Mouse (Mus musculus): ENCODE results near the gene Cd276. TPM values are rescaled to one million over a fixed set of nuclear protein-coding genes. Genes with fewer than 3 reads are reported as not detected.

Cd276 gene
- polyA plus RNA-seq, 1 experiment: 4.8 TPM

DNA sequence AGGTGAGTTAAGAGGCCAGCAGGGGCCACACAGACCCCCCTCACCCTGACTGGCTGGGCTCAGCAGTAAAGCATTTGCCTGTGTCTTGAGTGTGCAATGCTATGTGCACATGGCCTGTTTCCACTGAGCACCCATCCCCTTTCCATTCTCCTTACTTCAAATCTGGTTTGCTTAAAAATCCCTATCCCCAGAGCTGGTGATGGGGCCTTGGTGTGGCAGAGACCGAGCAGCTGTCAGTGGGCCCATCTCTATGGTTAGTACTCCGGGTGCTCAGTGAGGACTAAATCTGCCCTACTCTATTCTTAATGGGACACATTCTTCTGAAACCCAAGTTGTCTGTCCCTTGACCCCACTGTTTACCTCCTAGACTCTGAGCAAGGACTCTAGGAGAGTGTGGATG lies 64.8 kb downstream of the Cd276 start:
- Histone ChIP-seq H3K36me3 (ENCODE audit: control insufficient read depth, insufficient read depth, low read length) (no peaks in the 10 kb centered on the region), H3K27ac (ENCODE audit: insufficient read depth, low read depth, low read length) (no peak overlapping the region), H3K27me3 (ENCODE audit: control insufficient read depth, insufficient read depth, low read length) (peaks cover 36% of the 10 kb centered on the region), H3K4me1 (ENCODE audit: control insufficient read depth, insufficient read depth, insufficient read length, low read length) (peaks cover 3% of the 10 kb centered on the region; the same call in 1 of the 2 replicates), H3K4me3 (ENCODE audit: low read depth, low read length) (no peak overlapping the region)
- no peak for TF ChIP-seq POLR2A (IDR thresholded peaks at IDR 0.05; ENCODE audit: low read depth, low read length)
- no peak for TF ChIP-seq CTCF (IDR thresholded peaks at IDR 0.05; ENCODE audit: extremely low read depth, insufficient read length, insufficient replicate concordance, low read depth, low read length)
- 79% methylated on average over 2 of the region's 2 CpGs for WGBS

- TF ChIP-seq CTCF (IDR thresholded peaks at IDR 0.05; ENCODE audit: extremely low read depth, insufficient read length, insufficient replicate concordance, low read depth, low read length) (no peak), POLR2A (IDR thresholded peaks at IDR 0.05; ENCODE audit: low read depth, low read length) (no peak)
- Histone ChIP-seq H3K4me1 (ENCODE audit: control insufficient read depth, insufficient read depth, insufficient read length, low read length) (peaks cover 3% of the 10 kb centered on the region; the same call in 1 of the 2 replicates), H3K36me3 (ENCODE audit: control insufficient read depth, insufficient read depth, low read length) (no peaks in the 10 kb centered on the region), H3K4me3 (ENCODE audit: low read depth, low read length) (no peak overlapping the region), H3K27ac (ENCODE audit: insufficient read depth, low read depth, low read length) (no peak overlapping the region), H3K27me3 (ENCODE audit: control insufficient read depth, insufficient read depth, low read length) (peaks cover 36% of the 10 kb centered on the region)
- WGBS: 43% methylated on average over 7 of the region's 7 CpGs
Observed at GRCm38 (mm10) chr9:58489865-58490165, 65.4 kb downstream of the Cd276 start.

- peak overlapping the region; percentile 53 for H3K4me3 ChIP-seq (ENCODE audit: low read depth, low read length)
- peaks cover 3% of the 10 kb centered on the region; the same call in 1 of the 2 replicates for H3K4me1 ChIP-seq (ENCODE audit: control insufficient read depth, insufficient read depth, insufficient read length, low read length)
- H3K27ac ChIP-seq (ENCODE audit: insufficient read depth, low read depth, low read length): no peak overlapping the region
- peaks cover 36% of the 10 kb centered on the region for H3K27me3 ChIP-seq (ENCODE audit: control insufficient read depth, insufficient read depth, low read length)
- H3K36me3 ChIP-seq (ENCODE audit: control insufficient read depth, insufficient read depth, low read length): no peaks in the 10 kb centered on the region
- 18% methylated on average over 13 of the region's 13 CpGs for WGBS
- TF ChIP-seq CTCF (IDR thresholded peaks at IDR 0.05; ENCODE audit: extremely low read depth, insufficient read length, insufficient replicate concordance, low read depth, low read length) (no peak), POLR2A (IDR thresholded peaks at IDR 0.05; ENCODE audit: low read depth, low read length) (no peak)
Observed at GRCm38 (mm10) chr9:58489133-58489864, 65.9 kb downstream of the Cd276 start.

GRCm38 (mm10) chr9:58487851-58488801 lies 67.1 kb downstream of the Cd276 start, which contains the start of gene Insyn1:
Gene Insyn1 (plus strand): TSS chr9:58488603.
- peaks cover 3% of the 10 kb centered on the region; the same call in 1 of the 2 replicates for H3K4me1 ChIP-seq (ENCODE audit: control insufficient read depth, insufficient read depth, insufficient read length, low read length)
- no peak for TF ChIP-seq CTCF (IDR thresholded peaks at IDR 0.05; ENCODE audit: extremely low read depth, insufficient read length, insufficient replicate concordance, low read depth, low read length)
- TF ChIP-seq POLR2A (IDR thresholded peaks at IDR 0.05; ENCODE audit: low read depth, low read length): no peak
- H3K4me3 ChIP-seq (ENCODE audit: low read depth, low read length): peak within 1 kb of the TSS; percentile 53
- H3K27me3 ChIP-seq (ENCODE audit: control insufficient read depth, insufficient read depth, low read length): peaks cover 36% of the 10 kb centered on the region
- H3K27ac ChIP-seq (ENCODE audit: insufficient read depth, low read depth, low read length): no peak within 1 kb of the TSS
- H3K36me3 ChIP-seq (ENCODE audit: control insufficient read depth, insufficient read depth, low read length): no peaks in the 10 kb centered on the region
- WGBS: under 1% methylated on average over 104 of the region's 104 CpGs

GRCm38 (mm10) chr9:58487076-58487475 lies 68.2 kb downstream of the Cd276 start:
- no peak overlapping the region for H3K4me3 ChIP-seq (ENCODE audit: low read depth, low read length)
- TF ChIP-seq CTCF (IDR thresholded peaks at IDR 0.05; ENCODE audit: extremely low read depth, insufficient read length, insufficient replicate concordance, low read depth, low read length): no peak
- no peak for TF ChIP-seq POLR2A (IDR thresholded peaks at IDR 0.05; ENCODE audit: low read depth, low read length)
- no peaks in the 10 kb centered on the region for H3K36me3 ChIP-seq (ENCODE audit: control insufficient read depth, insufficient read depth, low read length)
- H3K4me1 ChIP-seq (ENCODE audit: control insufficient read depth, insufficient read depth, insufficient read length, low read length): peaks cover 3% of the 10 kb centered on the region; the same call in 1 of the 2 replicates
- H3K27ac ChIP-seq (ENCODE audit: insufficient read depth, low read depth, low read length): no peak overlapping the region
- peaks cover 36% of the 10 kb centered on the region for H3K27me3 ChIP-seq (ENCODE audit: control insufficient read depth, insufficient read depth, low read length)
- WGBS: 29% methylated on average over 3 of the region's 3 CpGs

Other genes starting within 250 kb of the Cd276 start
- 15.6 and 26.7 TPM in 2 replicates for gene Loxl1, start 242.3 kb downstream of the Cd276 start, polyA plus RNA-seq (2012; rRNA removed)
- gene Tbc1d21, start 185.0 kb downstream of the Cd276 start, polyA plus RNA-seq (2012; rRNA removed): not detected in 2 replicates
- 1.0 and 1.1 TPM in 2 replicates for gene Insyn1, start 66.8 kb downstream of the Cd276 start, polyA plus RNA-seq (2012; rRNA removed)
- gene Nptn, start 26.8 kb upstream of the Cd276 start, polyA plus RNA-seq (2012; rRNA removed): 166 and 317 TPM in 2 replicates
- gene Rec114, start 188.5 kb upstream of the Cd276 start, polyA plus RNA-seq (2012; rRNA removed): 0.11 TPM in 1 of 2 replicates, not detected in the other